Mouse (Mus musculus): ENCODE data around the gene Ikzf3.

Gene Ikzf3

GRCm38 (mm10) chr11:98569461-98569860 lies 23.6 kb upstream of the Ikzf3 start:
- no peak for DNase-seq (ENCODE audit: low read depth in 2 of 2, low spot score in 2 of 2)

DNA sequence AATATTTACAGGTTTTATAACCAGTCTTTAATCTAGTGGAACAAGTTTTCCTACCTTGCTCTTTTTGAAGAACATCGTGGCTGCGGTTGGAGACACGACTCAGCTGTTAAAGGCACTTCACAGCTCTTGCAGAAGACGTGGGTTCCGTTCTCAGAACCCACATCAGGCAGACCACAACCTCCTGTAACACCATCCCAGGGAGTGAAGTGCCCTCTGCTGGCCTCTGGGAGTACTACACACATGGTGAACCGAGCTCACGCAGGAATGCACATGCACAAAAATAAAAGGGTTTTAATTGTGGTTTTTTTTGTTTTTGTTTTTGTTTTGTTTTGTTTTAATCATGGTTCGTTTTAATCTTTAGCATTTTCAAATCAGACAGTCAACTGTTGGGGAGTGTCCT lies 22.5 kb upstream of the Ikzf3 start:
- peak; percentile 64 to 71 for DNase-seq (ENCODE audit: low read depth in 2 of 2, low spot score in 2 of 2)

DNA sequence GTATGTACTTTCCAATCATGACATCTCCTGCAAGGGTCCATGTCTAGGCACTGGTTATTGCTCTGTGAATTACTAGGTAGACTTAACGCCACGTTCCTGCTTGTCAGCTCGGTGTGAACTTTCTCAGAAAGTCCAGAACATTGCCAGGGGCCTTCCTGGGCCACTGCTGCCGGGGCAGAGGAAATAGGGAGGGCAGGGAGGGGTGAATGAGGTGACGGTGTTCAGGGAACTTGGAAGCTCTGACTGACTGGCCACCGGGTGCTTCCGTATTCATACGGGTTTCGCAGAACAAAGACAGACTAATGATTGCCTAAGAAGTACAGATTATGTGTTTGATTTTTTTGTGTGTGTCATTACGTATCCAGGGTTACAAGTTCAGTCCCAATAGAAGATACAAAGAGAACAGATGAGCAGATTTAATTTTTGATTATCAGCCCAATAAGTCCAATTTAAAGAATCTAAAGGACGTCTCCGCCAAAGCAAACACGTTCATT lies 18.1 kb upstream of the Ikzf3 start:
- no peak for DNase-seq (ENCODE audit: low read depth in 2 of 2, low spot score in 2 of 2)

DNA sequence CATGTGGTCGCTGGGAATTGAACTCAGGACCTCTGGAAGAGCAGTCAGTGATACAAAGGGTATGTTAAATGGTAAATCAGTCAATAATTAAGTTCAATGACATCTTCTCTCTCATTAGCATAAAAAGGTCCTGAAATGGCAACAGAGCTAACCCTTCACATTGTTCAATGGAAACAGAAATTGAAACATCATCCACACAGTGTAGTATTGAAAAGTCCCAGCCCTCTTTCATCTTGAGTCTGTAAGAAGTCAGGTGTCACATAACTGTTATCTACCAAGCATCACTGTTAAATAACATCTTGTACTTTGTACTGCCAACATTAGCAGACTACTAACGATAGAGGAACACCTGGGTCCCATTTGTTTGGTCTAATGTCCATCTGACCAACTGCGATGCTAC lies 17.2 kb upstream of the Ikzf3 start:
- no peak for DNase-seq (ENCODE audit: low read depth in 2 of 2, low spot score in 2 of 2)

DNA sequence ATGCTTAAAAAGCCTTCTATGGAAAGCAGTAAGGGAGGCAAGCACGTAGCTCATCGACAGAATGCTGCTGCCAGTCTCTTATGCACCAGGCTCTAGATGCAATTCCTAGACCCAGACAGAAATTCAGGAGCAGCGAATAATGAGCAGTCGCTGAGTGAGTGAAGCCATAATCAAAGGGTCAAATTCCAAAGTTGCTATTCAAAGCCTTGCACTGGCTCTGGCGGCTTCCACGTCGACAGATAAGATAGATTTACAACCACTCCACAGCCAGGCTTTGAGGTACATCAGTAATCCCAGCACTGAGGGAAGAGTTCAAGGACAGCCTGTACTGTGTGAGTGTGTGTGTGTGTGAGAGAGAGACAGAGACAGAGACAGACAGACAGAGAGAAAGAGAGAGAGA lies 15.1 kb upstream of the Ikzf3 start:
- no peak for DNase-seq (ENCODE audit: low read depth in 2 of 2, low spot score in 2 of 2)

DNA sequence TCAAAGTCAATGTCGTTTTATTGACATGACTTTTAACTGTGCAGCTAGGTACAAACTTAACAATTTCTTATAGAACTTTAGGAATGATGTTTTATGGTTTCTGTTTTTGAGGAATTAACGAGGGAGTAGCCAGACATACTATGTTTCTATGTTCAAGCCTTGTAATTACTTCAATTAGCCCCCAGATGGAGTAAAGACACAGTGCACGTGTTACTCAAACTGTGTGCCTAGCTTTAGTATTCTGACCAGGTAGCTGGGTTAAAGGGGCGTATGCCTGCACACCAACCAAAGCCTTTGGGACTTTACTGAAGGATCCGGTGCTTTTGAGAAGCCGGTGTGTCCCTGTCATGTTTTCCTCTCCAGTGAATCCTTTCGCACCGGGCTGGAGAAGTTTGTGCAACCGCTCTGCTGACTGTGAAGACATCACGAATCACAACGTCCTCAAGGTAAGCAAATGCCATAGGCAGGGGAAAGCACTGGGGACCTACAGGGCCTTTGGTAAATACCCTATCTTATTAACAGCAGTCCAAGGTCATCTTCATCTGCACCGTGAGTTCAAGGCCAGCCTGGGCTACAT lies 9.4 kb upstream of the Ikzf3 start:
- no peak for DNase-seq (ENCODE audit: low read depth in 2 of 2, low spot score in 2 of 2)

- no peak for DNase-seq (ENCODE audit: low read depth in 2 of 2, low spot score in 2 of 2)
Observed at GRCm38 (mm10) chr11:98553966-98554365, 8.1 kb upstream of the Ikzf3 start.

DNA sequence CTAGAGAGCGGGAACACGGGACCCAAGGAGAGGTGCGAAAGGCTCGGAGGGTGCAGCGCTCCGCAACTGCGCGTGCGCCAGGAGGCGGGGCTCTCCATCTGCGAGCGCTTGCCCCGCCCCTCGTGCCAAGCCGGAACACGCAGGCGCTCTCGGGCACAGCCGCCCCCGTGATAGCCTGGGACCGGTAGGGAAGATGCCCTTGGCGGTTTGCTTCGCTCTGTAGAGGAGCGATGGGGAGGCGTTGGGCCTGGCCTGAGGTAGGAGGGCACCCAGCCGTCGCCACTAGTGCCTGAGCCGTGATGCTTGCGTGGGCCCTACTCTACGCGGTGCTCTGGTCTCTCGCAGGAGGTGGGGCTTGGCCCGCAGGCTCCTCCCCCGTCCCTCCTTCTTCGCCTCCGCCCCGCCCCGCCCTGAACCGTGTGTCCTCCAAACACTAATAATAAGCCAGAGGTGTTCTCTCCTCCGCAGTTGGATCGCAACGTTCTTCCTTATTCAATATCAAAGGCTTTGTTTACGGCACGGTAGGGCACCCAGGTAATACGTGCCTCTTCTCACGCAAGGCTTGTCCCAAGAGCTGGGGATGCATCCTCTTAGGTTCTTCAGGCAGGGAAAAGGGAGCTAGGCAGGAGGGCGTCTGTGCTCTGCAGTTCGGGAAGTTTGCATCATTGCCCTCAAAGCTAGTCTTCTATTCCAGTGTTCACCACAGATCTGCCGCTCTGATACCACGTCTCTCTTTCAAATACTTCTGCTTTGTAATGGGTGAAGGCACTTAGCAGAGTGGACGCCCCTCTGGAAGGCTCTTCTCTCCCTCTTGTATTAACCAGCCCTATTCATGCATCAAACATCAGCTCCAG lies 5.4 kb upstream of the Ikzf3 start, which contains the start of gene Zpbp2:
Gene Zpbp2, plus strand, starts transcription at position 123 of the 854 bp plus-strand sequence.
- peak; percentile 91 to 95 for DNase-seq (ENCODE audit: low read depth in 2 of 2, low spot score in 2 of 2)

- DNase-seq (ENCODE audit: low read depth in 2 of 2, low spot score in 2 of 2) = peak; percentile 53 to 66
Observed at GRCm38 (mm10) chr11:98550311-98550974, 4.6 kb upstream of the Ikzf3 start.

GRCm38 (mm10) chr11:98549363-98549762 lies 3.5 kb upstream of the Ikzf3 start:
- DNase-seq (ENCODE audit: low read depth in 2 of 2, low spot score in 2 of 2) = no peak

- no peak for DNase-seq (ENCODE audit: low read depth in 2 of 2, low spot score in 2 of 2)
Observed at GRCm38 (mm10) chr11:98547308-98547693, 1.5 kb upstream of the Ikzf3 start.

- peak; percentile 11 to 35 for DNase-seq (ENCODE audit: low read depth in 2 of 2, low spot score in 2 of 2)
Observed at GRCm38 (mm10) chr11:98546529-98547307, 887 bp upstream of the Ikzf3 start.

GRCm38 (mm10) chr11:98544890-98545677 lies 747 bp downstream of the Ikzf3 start:
- no peak for DNase-seq (ENCODE audit: low read depth in 2 of 2, low spot score in 2 of 2)

GRCm38 (mm10) chr11:98543414-98543813 lies 2.4 kb downstream of the Ikzf3 start:
- no peak for DNase-seq (ENCODE audit: low read depth in 2 of 2, low spot score in 2 of 2)

DNA sequence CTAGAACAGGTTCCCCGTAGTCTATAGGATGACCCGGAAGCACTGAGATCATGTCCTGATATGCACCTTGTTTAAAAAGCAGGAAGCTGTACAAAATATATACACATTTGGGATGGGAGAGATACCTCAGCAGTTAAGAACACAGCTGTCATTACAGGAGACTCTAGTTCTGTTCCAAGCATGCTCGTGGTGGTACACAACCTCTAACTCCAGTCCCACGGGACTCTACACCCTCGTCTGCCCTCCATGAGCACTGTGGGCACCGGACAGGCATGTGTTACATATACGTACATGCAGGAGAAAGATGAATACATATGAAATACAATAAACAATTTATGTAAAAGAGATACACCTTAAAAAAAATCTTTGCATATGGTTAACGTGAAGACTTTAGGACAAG lies 3.3 kb downstream of the Ikzf3 start:
- DNase-seq (ENCODE audit: low read depth in 2 of 2, low spot score in 2 of 2) = no peak

- DNase-seq (ENCODE audit: low read depth in 2 of 2, low spot score in 2 of 2) = peak; percentile 27 to 42
Observed at GRCm38 (mm10) chr11:98540319-98540718, 5.5 kb downstream of the Ikzf3 start.

DNA sequence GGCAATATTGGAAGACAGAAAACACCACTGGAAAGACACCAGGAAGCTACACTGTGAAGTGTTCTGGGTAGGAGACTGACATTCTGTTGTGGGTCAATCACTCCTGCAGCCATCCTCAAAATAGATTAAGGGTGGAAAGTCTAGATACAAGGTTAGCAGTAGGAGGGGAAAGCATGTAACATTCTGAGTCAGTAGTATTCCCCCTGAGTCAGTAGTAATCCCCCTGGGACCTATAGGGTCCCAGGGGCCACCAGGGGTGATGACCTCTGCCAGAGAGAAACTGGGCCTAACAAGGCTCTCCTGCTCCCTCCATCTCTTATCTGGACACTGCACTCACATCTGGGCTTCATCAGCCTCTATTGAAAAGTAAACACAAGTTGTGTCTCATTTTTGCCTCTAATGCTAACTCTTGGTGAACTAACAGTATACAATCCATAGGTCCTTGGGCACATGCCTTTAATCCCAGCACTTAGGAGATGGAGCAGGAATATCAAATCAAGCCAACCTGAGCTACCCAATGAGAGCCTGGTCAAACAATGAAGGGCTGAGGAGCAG lies 8.3 kb downstream of the Ikzf3 start:
- no peak for DNase-seq (ENCODE audit: low read depth in 2 of 2, low spot score in 2 of 2)

DNA sequence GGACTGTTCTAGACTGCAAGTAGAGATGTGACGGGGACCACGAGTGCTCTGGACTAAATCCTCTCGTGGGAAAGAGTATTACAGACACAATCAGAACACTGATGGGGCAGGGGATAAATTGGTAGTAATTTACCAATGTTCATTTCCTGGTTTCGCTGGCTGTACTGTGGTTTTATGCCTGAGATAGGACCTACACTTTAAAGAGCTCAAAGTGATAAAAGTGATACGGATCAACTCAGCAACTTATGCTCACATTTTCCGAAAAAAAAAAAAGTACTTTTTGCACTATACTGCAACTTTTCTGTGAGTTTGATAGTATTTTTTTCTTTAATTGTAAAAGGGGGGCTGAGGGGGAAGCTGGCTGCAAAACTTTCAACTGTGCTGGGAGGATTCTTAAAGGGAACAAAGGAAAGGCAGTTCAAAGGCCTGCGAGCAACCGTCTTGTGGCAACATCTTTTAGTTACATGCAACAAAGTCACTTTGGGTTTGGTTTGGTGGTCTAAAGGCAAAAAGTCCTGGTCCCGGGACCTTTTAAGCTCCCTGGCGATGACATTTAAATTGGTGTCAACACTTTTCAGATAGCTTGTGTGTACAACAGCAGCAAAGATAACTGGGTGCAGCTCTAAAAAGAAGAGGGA lies 18.9 kb downstream of the Ikzf3 start:
- peak in 1 of 2 experiments; percentile 39 for DNase-seq (ENCODE audit: low read depth in 2 of 2, low spot score in 2 of 2)

DNA sequence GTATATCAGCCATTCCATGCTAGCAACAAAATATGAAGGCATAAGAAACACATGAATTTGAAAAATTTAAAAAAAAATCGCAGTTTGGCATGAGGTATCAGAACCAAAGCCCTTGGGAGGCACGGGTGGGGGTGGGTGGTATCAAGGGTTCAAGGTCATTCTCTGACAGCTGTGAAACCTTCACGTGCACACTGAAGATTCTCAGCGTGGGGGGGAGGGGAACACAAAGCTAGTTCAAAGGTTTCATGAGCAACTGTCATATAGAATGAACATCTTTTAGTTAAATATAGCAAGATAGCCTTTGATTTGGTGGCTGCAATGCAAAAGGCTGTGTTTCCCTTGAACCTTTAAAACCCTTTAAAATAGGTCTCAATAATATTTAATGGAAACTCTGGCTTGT lies 20.7 kb downstream of the Ikzf3 start:
- DNase-seq (ENCODE audit: low read depth in 2 of 2, low spot score in 2 of 2) = no peak

- no peak for DNase-seq (ENCODE audit: low read depth in 2 of 2, low spot score in 2 of 2)
Observed at GRCm38 (mm10) chr11:98520468-98520867, 25.4 kb downstream of the Ikzf3 start.

Data from CD8-positive naive resting alpha-beta T cell, adult 2 months (primary cell).